Mouse (Mus musculus) kidney, adult 2 months (tissue): ENCODE measurements around the gene Galns. TPM values are rescaled to one million over a fixed set of nuclear protein-coding genes. Genes with fewer than 3 reads are reported as not detected.

Experiments used
- DNase-seq: peaks from one replicate; pipeline ENCODE4 v3.0.0; 2021
- H3K27ac ChIP-seq: fragments of 200-500 bp; 2 replicates; pipeline ENCODE4 v1.5.1; 2012; ENCODE audit warnings: low read depth, low read length, control low read depth, inconsistent platforms; ENCODE audit not compliant: insufficient read depth
- H3K27me3 ChIP-seq: fragments of 200-500 bp; replicated peaks from 2 replicates; pipeline ENCODE4 v1.6.1; 2012; ENCODE audit warnings: mild to moderate bottlenecking, moderate library complexity, low read length, inconsistent platforms; ENCODE audit not compliant: control insufficient read depth, insufficient read depth
- H3K36me3 ChIP-seq: fragments of 200-500 bp; 2 replicates; pipeline ENCODE4 v1.6.1; 2012; ENCODE audit warnings: mild to moderate bottlenecking, moderate library complexity, low read length, inconsistent platforms; ENCODE audit not compliant: control insufficient read depth, insufficient read depth
- H3K4me1 ChIP-seq: fragments of 200-500 bp; 2 replicates; pipeline ENCODE4 v1.6.1; 2011; ENCODE audit warnings: low read length; ENCODE audit not compliant: control insufficient read depth, insufficient read depth
- H3K4me3 ChIP-seq: fragments of 200-500 bp; 2 replicates; pipeline ENCODE4 v1.5.1; 2011; ENCODE audit warnings: mild to moderate bottlenecking, low read depth, low read length, control low read depth; ENCODE audit not compliant: insufficient read depth
- CTCF ChIP-seq: fragments of 200-500 bp; conservative IDR thresholded peaks from 2 replicates; pipeline ENCODE4 v1.5.1; 2011; ENCODE audit warnings: low read depth, mild to moderate bottlenecking, control low read depth, low read length, moderate library complexity, mixed read lengths; ENCODE audit not compliant: insufficient read depth, insufficient read length
- POLR2A ChIP-seq: fragments of 200-500 bp; IDR thresholded peaks from one replicate; pipeline ENCODE4 v1.6.1; 2011; ENCODE audit warnings: low read depth, low read length, control low read depth
- WGBS: fragments of 180-500 bp; shearing (Covaris S2); methylation state at CpG from one replicate; pipeline ENCODE4 v1.1.7; 2018; 5-methylcytosine and 5-hydroxymethylcytosine counted together
- polyA plus RNA-seq: library from polyadenylated mRNA; depleted of rRNA; stranded (reverse); fragments of >200 nt; gene quantifications from 2 replicates; pipeline ENCODE4 v1.2.3, GENCODE M21; 2012

The Galns gene
- polyA plus RNA-seq, 1 experiment = 36.2 TPM

GRCm38 (mm10) chr8:122623844-122624642, 12.8 kb upstream of the Galns start:
- Histone ChIP-seq H3K27ac (no peak overlapping the region), H3K27me3 (no peaks in the 10 kb centered on the region), H3K4me1 (peaks cover 10% of the 10 kb centered on the region; the same call in 1 of the 2 replicates), H3K4me3 (no peak overlapping the region), H3K36me3 (no peaks in the 10 kb centered on the region)
- DNase-seq = no peak
- TF ChIP-seq CTCF = no peak
- no peak for TF ChIP-seq POLR2A
- WGBS = 83% methylated on average over 17 of the region's 17 CpGs

DNA sequence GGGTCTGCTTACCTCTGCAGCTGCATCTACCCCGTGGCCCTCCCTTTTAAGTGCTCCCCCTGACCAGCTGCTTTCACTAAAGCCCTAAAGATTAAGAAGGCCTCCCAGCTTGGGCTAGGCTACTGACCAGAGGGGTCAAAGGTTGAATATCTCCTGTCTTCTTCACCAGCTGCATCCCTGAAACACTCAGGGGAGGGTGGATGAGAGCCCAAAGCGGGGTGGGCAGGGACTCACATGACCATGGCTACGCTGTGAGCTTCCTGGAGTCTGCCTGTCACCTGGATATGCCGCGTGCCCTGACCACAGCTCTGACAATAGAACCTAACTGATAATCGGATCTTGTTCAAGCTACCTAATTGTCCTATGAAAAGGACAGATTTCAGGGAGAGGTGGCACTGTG, 11.5 kb upstream of the Galns start, which contains the start of gene Pabpn1l:
Gene Pabpn1l, minus strand, starts transcription at position 13 of the 400 bp plus-strand sequence.
- peak; percentile 54 for DNase-seq
- WGBS = 58% methylated on average over 6 of the region's 6 CpGs
- TF ChIP-seq POLR2A (no peak), CTCF (no peak)

DNA sequence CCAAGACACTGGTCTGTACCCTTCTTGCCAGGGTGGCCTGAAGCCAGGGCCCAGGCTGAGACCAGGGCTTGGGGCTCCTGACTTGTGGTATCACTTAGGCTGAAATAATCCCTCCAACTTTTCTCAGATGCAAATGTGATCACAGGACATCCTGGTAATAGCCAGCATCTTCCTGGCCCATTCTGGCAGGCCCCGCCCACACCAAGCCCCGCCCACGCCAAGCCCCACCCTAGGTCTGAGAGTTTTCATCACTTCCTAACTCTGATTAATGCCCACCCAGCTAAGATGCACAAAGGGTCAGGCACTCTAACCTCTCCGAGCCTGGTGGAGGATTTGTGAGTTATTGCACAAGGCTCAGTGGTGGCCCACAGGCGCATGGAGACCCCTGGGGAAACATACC, 9.2 kb upstream of the Galns start:
- TF ChIP-seq CTCF (no peak), POLR2A (no peak)
- H3K4me3 ChIP-seq = no peak overlapping the region
- H3K4me1 ChIP-seq = peaks cover 3% of the 10 kb centered on the region; the same call in 1 of the 2 replicates
- H3K27me3 ChIP-seq = no peaks in the 10 kb centered on the region
- H3K36me3 ChIP-seq = no peaks in the 10 kb centered on the region
- no peak for DNase-seq
- no peak overlapping the region for H3K27ac ChIP-seq
- WGBS = 29% methylated on average over 5 of the region's 5 CpGs

More for the DNA sequence above, 11.5 kb upstream of the Galns start, which contains the start of gene Pabpn1l:
- Histone ChIP-seq H3K27ac (no peak within 1 kb of the TSS), H3K4me3 (no peak within 1 kb of the TSS), H3K27me3 (no peaks in the 10 kb centered on the region), H3K36me3 (no peaks in the 10 kb centered on the region), H3K4me1 (peaks cover 13% of the 10 kb centered on the region)

- 77% methylated on average over 6 of the region's 6 CpGs for WGBS
- no peak overlapping the region for H3K27ac ChIP-seq
- no peaks in the 10 kb centered on the region for H3K36me3 ChIP-seq
- DNase-seq = no peak
- H3K4me3 ChIP-seq = no peak overlapping the region
- H3K27me3 ChIP-seq = no peaks in the 10 kb centered on the region
- peaks cover 3% of the 10 kb centered on the region; the same call in 1 of the 2 replicates for H3K4me1 ChIP-seq
- no peak for TF ChIP-seq POLR2A
- TF ChIP-seq CTCF = no peak
Measured at GRCm38 (mm10) chr8:122618660-122619378, 7.6 kb upstream of the Galns start.

GRCm38 (mm10) chr8:122617947-122618546, 6.8 kb upstream of the Galns start:
- DNase-seq = peak; percentile 85
- peak; percentile 73 for TF ChIP-seq CTCF
- no peak for TF ChIP-seq POLR2A
- Histone ChIP-seq H3K4me3 (no peak overlapping the region), H3K36me3 (no peaks in the 10 kb centered on the region), H3K27ac (no peak overlapping the region), H3K27me3 (no peaks in the 10 kb centered on the region), H3K4me1 (peaks cover 3% of the 10 kb centered on the region; the same call in 1 of the 2 replicates)
- WGBS = 29% methylated on average over 6 of the region's 7 CpGs

DNA sequence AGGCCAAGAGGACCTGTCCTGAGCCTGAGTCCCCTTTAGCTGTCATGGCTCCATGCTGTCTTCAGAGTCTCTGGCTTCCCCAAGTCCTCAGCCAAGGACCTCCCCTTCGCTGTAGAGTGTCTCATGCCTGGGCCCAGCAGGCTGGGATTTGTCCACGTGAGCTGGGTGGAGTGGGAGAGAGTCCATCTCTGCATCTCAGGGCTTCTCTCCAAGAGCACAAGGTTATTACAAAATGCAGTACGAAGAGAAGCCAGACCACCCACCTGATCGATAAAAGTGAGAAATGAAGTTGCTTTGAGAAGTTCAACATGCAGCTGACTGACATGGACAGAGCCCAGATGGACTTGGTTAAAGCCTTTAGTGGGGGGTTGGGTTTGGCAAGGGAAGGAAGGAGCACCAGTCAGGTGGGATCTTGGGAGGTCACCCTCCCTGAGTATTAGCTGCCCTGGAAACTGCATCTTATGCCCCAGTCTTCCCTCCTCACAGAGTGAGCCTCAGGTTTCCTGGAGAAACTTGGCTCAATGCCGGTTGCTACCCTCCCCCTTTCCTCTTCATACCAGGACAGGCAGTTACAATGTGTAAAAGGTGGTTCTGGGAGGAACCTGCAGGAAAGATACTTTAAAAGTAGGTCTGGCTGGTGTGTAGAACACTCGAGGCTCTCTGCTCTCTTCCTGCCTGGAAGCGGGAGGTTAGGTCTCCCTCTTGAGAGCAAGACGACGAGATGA, 5.1 kb upstream of the Galns start:
- H3K27ac ChIP-seq = no peak overlapping the region
- peaks cover 10% of the 10 kb centered on the region; the same call in 1 of the 2 replicates for H3K4me1 ChIP-seq
- no peak overlapping the region for H3K4me3 ChIP-seq
- DNase-seq = no peak
- H3K27me3 ChIP-seq = no peaks in the 10 kb centered on the region
- no peaks in the 10 kb centered on the region for H3K36me3 ChIP-seq
- TF ChIP-seq POLR2A (no peak), CTCF (no peak)
- 64% methylated on average over 9 of the region's 9 CpGs for WGBS
